Mouse (Mus musculus) T-cell, adult 2 months (primary cell): Measurements from ENCODE around the gene Stat3.
A peak's percentile ranks its signal among the peaks of the same experiment; 100 is the strongest.

ENCODE experiments used
- DNase-seq: peaks from one replicate; pipeline ENCODE4 v3.0.0; 2022; ENCODE audit warnings: low spot score

Stat3 gene

DNA sequence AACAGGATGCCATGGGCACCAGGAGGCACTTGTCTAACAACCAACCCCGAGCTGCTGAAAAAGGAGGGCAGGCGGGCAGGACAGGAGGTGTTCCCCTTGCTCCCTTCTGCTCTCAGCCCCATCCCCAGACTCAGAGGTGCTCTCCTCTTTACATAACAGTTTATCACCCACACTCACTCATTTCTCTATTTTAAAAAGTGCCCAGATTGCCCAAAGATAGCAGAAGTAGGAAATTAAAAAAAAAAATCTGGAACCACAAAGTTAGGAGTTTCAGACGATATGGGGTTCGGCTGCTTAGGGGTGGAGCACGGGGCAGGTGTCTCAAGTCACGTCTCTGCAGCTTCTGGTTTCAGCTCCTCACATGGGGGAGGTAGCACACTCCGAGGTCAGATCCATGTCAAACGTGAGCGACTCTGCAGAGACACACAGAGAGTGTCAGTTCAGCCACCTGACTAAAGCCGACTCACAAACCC, 51.0 kb downstream of the Stat3 start:
- DNase-seq, result no peak

DNA sequence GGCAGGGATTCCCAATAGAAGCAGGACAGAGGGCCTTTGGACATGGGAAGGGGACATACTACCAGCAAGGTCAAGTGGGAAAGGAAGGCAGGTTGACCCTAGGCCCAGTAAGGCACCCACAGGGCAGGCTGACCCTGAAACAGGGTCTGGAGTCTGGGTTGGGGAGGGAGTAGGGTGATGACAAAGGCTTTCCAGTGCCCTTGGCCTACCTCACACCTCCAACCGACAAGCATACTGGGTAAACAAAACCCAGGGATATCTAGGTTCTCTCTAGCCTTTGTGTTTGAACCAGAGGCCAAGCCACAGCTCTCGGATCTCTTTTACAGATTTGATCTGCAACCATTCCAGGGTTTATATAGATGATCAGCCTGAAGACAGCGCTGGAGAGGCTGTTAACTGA, 51.6 kb downstream of the Stat3 start:
- DNase-seq, result no peak

DNA sequence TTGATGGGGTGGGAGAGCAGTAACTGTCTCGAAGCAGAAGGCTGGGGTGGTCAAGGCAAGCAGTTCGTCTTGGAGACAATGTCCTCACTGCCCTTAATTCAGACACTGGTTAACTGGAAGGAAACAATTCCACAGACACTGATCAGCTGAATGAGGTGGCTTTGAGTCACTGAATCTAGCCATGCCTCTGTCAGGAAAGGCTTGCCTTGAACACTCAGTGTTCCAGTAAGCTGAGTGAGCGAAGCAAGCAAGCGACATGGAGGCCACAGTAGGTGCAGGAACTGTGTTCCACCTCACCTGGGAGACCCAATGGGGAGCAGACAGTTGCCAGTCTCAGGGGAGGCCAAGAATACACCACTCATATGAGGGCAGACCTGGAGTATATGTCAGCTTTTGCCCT, 52.1 kb downstream of the Stat3 start:
- no peak for DNase-seq

DNA sequence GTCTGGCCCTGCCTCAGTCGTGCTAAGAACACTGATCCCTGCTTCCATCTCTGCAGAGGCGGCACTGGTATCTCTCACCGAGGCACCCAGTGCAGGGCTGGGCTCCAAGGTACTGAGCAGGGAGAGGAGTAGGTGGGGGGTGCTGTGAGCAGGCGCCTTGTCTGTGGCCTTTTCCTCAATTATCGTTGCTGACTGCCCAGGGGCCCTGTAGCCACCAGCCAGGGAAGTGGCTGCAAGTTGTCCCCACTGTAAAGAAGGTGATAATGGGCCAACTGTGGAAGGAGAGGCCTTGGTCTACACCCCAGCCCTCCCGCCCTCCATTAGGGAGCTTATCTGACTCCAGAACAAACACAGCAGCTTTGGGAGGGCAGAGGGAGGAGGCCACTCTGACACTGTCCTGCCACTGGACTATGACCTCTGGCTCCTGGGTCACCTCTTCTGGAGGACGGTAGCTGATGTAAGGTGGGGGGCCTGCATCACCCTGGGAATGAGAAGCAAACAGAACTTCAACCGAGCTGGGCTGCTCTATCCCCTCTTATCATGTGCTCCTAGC, 53.1 kb downstream of the Stat3 start:
- no peak for DNase-seq

DNA sequence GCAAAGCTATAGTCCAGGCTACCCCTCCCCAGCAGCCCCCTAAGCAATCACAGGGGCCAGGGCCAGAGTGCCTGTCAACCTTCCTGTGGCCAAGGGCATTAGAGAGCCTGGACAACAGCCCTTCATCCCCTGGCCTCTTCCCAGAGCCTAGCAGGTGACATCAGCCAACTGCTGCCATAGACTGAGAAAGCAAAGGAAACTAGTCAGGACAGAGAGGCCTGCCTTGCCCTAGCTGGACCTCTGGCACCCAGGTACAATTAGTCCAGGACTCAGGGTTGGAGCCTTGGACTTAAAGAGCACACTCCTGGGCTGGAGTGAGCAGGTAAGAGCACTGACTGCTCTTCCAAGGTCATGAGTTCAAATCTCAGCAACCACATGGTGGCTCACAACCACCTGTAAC, 53.9 kb downstream of the Stat3 start:
- no peak for DNase-seq

DNA sequence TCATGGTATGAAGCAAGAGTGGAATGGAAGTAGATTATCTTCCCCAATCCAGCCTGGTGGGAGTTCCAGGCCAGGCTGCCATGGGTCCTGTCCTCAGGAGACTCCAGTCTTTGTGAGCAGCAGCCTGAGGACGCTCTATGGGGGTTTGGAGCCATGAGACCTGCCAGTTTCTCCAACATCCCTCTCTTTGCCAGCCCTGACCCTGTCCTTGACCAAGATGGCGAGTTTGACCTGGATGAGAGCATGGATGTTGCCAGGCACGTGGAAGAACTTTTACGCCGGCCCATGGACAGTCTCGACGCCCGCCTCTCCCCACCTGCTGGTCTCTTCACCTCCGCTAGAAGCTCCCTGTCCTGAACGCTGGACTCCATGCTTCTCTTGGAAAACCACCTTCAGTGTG, 55.7 kb downstream of the Stat3 start:
- DNase-seq, result no peak

DNA sequence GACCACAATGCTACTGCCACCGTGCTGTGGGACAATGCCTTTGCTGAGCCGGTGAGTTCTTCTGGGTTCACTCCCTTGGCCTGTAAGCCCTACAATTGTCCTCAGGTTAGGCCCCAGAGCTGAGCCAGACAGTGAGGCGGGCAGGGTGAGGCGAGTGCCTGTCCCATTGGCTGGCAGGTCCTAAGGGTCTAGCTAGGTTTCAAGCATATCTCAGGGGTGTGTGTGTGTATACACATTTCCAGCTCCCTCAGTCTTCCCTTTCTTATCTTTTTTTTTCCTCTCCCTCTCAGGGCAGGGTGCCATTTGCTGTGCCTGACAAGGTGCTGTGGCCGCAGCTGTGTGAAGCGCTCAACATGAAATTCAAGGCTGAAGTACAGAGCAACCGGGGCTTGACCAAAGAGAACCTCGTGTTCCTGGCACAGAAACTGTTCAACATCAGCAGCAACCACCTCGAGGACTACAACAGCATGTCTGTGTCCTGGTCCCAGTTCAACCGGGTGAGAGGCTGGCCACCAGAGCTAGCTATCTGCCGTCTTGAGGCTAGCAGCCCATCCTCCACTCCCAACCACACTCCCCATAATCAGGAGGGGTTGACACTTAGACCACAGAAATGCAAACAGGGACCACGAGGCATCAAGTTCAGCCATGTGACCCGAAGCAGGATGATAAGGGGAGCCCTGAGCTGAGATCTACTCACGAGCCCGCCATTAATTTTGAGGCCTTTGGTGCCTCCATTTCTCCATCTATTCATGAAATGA, 59.8 kb downstream of the Stat3 start:
- no peak for DNase-seq

DNA sequence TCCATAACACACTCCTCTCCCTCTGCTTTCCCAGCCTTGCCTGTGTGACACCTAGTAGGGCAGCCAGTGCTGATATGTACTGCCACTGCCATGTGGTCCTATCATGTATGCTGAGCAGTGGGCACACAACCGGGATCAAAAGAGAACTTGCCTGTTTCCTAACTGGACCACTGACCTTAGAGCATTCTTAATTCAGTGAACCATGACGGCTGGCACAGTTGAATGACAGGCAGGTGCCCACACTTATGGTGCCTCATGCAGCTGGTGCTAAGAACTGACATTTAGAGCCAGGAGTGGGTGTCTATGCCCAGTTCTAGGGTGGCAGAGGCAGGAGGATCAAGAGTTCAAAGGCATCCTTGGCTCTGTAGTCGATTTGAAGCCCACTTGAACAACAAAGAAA, 63.6 kb downstream of the Stat3 start:
- no peak for DNase-seq

DNA sequence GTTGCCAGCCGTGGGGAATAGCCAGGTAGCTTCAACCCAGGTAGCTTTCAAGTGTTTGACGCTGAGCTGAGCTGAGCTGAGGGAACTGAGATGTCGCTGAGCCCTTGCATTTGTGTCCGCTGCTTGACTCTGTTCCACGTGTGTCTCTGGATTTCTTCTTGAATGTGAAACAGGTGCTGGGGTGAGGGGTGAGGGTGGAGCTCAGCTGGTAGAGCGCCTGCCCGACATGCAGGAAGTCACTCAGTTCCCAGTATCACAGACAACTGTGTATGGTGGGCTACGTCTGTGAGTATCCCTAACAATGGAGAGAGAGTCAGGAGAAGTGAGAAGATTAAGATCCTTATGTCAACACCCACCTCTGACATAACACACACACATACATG, 68.4 kb downstream of the Stat3 start:
- no peak for DNase-seq

DNA sequence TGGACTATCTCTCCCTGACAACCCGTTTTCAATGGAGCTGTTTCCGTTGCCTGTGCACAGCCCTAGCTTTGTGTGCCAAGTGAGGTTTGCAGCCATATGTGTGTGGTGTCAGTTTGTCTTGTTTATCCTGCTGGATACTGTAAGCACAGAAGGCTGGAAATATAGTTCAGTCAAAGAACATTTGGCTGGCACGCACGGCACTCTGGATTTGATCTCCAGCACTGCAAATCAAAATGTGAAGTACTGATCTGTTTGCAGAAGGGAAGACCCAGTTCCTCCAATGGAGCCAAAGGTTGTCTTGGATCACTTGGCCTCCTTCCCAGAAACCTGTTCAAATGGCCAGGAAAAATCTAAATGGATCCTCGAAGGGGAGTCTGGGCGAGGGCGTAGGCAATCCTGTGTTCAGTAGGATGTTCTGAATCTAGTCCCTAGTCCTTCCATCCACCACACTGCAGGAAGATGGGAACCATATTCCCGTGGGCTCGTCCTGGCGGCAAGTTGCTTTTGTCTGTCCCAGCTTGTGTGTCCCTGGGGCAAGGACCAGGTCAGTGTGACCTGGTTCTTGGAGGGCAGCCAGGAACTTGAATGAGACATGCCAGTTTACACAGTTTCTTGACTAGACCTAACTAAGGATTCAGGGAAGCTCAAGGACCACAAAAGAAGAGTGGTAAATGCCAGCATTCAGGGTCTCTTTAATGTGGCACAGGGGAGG, 68.9 kb downstream of the Stat3 start:
- DNase-seq, result no peak

DNA sequence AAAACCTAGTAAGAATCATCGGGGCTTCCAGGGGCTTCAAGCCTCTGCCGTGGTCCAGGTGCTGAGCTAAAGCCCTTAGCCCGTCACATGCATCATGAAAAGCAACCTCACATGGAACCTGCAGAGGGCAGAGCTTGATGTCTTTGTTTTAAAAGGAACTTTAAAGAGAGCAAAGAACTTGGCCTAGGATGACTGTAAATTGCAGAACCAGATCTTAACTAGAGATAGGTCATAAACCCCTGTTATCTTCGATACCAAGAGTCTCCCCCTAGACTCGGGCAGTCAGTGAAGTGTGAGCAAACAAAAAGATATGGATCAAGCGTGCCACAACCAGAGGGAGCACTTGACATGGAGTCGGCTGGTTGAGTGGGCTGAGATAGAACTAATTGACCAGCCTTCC, 73.7 kb downstream of the Stat3 start:
- DNase-seq, result no peak

DNA sequence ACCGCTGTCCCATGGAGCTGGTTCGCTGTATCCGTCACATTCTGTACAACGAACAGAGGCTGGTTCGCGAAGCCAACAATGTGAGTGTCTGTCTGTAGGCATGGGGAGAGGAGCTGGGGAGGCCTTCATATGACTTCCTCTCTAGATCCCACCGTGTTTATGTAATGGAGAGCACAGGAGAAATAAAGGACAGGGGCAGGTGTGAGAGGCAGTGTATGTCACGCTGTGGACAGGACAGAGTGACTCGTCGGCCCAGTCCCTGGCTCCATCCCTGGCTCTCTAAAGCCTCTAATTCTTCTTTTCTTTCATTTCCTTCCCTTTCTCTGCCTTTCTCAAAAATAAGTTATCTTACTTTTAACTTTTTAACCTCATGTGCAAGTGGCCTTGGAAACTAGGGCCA, 76.2 kb downstream of the Stat3 start:
- no peak for DNase-seq

DNA sequence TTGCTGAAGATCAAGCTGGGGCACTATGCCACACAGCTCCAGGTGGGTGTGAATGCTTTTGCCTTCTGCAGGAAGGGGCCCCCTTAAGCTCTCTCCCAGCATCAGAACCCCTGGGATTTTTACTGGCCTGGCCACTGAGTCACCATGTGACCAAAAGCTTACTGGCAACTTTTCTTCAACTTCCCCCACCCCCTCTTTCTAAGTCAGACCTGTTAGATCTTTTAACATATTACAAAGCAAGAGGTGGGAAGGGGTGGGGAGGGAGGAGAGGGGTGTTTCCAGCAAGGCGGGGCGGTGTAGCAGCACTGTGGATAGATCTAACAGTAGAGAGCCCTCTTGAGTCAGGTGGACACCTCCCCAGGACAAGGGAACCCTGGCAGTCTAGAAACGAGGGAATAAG, 77.5 kb downstream of the Stat3 start:
- DNase-seq, result no peak

DNA sequence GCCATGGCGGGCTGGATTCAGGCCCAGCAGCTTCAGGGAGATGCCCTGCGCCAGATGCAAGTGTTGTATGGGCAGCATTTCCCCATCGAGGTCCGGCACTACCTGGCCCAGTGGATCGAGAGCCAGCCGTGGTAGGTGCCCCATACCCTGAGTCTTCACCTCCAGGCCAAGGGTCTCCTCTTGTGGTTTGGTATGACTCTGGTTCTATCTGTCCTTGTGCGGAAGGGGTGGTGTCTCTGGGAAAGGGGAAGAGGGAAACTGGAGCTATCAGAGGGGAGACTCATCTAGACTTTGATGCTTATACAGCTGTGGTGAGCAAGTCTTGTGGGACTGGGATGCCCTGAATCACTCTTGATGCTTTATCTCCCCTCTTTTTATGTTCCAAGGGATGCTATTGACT, 78.0 kb downstream of the Stat3 start:
- DNase-seq, result no peak

DNA sequence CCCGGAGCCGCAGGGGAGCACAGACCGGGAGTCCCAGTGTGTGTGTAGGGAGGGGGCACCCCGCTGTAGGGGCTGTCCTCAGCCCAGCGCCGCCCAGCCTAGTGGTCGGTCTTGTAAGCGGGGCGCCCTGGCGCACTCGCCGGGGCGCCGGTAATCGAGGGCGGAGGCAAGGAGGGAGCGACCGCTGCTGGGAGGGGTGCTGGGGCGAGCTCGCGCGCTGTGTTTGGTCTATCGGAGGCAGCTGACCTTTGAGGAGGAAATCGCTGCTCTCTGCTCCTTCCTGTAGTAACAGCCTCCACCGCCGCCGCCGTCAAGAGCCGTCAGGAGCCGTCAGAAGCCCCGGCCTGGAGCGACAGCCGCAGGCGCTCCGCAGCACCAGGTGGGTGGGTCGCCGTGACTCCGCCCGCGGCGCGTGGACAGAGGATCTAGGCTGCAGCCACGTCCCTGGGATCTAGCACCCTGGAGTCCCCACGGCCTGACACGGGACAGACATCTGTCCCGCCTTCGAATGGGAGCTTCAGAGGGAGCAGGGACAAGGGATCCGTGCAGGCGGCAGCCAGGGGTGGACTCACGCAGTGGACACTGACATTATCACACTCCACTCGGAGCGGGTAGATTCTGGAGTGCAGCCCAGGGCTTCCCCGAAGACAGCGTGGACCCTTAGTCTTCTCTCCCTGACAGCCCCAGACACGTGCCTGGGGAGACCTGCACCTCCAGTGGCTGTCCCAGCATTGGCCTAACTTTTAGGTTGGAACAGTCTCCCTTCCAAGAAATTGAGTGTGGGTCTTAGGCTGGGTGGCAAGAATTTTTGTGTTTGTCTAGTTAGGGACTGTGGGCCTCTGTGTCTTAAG, 78.9 kb downstream of the Stat3 start:
- peak; percentile 95 for DNase-seq

DNA sequence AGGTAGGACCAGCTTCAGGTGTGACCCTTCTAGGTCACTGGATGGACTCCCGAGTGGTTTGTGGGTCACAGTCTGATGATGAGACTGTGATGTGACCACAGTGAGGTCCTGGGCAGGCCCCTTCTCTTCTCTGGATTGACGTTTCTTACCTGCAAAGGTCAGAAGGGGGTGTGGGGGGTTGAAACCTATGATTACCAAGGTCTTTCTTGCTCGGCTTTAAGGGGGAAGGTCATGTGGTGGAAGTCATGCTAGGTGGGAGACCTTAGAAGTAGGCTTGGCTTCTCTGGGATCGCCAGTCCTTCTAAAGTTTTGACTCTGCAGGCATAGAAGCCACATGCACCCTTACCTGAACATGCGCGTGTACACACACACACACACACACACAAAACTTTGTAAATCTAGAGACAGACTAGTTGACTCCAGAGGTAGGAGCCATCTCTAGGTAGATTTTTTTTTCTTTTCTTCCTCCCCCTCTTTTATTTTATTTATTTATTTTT, 79.7 kb downstream of the Stat3 start:
- no peak for DNase-seq

DNA sequence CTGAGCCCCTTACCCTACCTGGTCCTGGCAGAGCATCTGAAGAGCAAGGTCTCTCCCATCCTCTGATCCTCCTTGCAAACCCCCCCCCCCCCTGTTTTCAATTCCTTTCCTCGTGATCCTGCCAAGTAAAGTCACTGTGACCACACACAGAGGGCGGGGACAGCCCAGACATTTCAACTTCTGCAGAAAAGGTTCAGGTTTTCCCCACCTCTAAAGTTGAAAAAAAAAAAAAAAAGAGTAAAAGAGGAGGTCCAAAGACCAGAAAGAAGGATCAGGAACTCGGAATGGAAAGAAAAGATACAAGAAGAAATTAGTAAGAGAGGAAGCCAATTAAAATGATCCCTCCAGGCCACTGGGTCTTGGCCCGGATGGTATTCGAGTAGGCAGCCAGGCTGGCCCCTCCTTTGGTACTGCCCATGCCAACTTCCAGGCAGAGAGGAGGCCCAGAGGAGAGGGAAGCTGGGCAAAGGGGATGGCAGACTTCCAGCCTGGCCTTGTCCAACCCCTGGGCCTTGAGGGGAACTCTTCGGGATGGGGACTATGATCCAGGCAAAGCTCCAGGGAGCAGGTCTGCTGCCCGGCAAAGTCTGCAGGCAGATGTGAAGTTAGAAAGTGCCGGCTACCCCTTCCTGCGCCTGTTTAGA, 80.3 kb downstream of the Stat3 start, which contains the start of gene Stat5a:
Gene Stat5a (plus strand): TSS at position 417 of the 644 bp plus-strand sequence.
- no peak for DNase-seq

DNA sequence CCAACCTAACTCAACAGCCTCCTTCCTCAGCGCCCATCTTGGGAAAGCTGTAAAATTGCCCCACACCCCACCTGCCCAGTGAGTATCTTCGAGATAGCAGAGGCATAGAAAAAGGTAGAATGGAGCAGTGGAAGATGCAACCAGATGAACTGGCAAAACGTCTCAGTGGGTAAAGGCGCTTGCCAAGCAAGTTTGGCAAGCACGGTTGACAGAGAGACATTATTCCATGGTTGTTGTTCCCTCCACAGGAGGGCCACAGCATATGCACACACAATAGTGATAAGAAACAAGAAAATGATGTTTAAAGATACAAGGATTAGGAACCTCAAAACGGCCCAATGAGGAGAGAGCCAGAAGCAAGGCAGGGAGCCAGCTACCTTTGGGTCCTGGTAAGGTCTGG, 81.4 kb downstream of the Stat3 start:
- no peak for DNase-seq

DNA sequence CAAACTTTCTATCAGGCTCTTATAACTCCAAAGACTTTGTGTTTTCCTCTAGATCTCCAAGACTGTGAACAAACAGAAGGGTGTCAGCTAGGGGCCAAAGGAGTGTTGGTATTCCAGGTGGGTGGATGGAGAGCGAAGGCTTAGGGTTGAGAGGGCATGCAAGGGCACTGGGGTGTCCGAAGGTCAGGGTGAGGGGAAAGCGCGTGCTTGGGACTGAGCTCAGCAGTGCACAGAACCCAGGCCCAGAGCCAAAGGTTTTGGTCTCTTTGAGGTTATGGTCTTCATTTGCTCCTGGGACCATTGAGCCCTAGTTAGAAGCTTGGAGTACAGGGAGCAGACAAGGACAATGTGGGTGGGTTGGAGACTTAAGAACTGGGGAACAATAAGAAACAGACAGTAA, 84.2 kb downstream of the Stat3 start:
- no peak for DNase-seq

DNA sequence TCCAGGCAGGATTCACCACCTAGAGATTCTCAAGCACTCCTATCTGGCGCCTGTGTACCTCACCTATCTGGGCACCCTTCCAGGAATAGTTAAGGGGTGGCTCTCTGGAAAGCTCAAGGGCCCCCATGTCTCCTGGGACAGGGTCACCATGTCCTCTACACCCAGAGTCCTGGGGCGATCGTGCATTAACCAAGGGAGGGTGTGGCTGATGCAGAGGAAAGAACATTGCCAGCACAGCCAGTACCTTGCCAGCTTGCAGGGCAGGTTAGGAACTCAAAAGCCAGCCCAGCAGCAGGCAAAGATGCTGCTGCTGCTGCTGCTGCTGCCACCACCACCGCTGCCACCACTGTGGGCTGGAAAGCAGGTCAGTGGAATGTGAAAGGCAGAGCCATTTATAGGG, 85.1 kb downstream of the Stat3 start:
- DNase-seq, result no peak

DNA sequence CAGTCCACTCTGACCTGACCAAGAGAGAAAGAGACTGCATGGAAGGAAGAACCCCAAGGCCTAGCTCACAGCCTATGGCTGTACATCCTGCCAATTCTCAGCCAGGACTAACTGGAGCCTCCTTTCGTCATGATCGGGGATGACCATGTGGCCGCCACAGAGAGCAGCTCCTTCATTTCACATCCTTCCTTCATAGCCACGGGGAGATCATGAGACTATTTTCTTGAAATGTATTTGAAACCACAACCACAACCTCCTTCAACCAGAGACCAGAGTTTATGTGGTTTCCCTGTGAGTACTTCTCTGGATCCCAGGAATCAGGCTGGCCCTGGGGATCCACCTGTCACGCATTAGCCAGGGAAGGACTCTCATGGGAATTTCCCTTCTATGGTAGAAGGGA, 86.3 kb downstream of the Stat3 start:
- DNase-seq, result peak; percentile 39

DNA sequence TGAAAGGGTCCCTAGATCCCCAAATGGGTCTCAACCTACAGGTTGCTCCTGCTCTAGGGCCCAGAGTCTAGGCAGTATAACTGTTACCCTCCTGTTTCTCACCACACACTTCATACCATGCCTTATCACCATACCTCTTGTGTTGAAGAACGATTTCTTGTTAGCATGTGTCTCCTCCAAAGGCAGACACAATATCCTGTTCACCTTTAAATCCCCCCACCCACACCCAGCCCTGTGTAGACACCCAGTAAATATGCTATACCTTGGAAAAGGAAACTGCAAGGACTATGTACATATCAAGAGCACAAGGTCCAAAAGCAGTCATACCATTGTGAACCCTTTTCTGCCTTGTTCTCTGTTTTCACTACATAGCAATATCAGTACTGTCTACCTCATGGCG, 87.3 kb downstream of the Stat3 start:
- no peak for DNase-seq
